Mouse (Mus musculus) lung, postnatal 0 days (tissue): ENCODE measurements at regions not wholly inside any gene's neighbourhood (a gene's known extent, or its start where the extent isn't known, plus 50 kb on each side); places are given as distances from the start of the nearest gene placed in this dataset.

ENCODE experiments used
- CTCF ChIP-seq: IDR thresholded peaks from 2 replicates; pipeline ENCODE4 v1.5.1; 2016; ENCODE audit warnings: antibody characterized with exemption, mild to moderate bottlenecking
- EP300 ChIP-seq: IDR thresholded peaks from 2 replicates; pipeline ENCODE4 v1.6.1; 2016; ENCODE audit warnings: antibody characterized with exemption, mild to moderate bottlenecking, control low read depth

DNA sequence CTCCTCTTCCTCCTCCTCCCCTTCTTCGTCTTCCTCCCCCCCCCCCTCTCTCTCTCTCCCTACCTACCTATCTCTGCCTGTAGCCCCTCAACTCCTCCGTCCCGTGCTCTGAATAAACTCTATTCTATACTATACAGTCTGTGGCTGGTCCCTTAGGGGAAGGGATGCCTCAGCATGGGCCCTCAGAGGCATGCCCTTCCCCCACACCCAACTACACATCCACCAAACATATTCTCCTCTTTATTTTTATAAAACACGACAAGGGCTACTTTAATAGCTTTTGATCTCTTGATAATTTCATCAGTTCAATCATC lies 206.2 kb upstream of the Phyhipl start:
- TF ChIP-seq CTCF (no peak), EP300 (no peak)
